Comparison of ENCODE assay signal across 11 mouse cellular contexts in the genomic region with DNA sequence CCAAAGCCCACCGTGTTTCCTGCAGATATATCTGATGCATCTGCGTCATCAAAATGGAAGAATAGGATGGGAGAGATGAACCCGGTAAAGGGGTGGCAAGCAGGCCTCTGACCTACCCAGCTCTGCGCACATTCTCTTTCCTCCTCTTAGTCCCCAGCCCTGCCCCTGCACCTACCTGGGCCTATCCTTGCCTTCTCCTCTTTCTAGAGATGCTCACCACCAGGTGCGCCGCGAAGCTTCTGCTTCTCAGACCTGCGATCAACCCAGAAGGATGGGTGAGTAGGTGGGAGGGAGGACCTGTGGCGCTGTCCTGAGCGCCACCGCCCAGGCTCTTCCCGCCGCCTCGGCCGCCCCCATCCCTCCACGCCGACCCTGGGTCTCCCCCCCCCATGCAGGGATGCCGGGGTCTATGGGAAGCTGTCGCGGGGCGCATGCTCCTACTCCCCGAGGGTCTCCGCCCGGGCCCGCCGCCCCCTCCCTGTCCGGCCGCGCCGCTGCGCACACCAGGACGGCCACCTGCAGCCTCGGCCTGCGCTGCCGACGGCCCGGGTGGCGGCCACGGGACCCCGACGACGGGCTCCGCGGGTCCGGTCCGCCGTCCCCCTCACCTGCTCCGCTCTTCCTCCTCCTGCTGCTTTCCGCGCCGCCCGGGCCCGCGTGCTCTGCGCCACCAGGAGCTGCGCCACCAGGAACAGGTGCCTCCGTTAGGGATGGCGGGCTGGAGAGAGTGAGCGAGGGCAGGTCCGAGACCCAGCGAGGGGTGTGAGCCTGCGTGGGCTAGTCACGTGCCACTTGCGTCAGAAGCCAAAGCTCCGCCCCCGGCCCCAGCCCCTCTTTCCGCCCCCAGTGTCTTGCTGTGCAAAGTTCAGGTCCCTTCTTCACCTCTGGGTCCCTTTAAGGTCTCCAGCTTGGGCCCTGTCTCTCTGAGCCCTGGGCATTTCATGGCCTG. TPM values are rescaled to one million over a fixed set of nuclear protein-coding genes. Genes with fewer than 3 reads are reported as not detected.
A peak's percentile ranks its signal among the peaks of the same experiment; 100 is the strongest.
DNase-seq lines count a peak whose midpoint lies in the region; ATAC-seq and TF ChIP-seq lines count a peak whose summit lies in the region.
"Not testable (repeated sequence)": the region's sequence is repeated elsewhere in the genome, so short reads cannot be mapped to it uniquely, and the experiment has no call there.
"Had no signal": no experiment of that assay in that cellular context is flagged by ENCODE, and none has a peak within 500 bp of the region (broad histone marks: within the 10 kb centered on the region; RNA-seq: fewer than 3 reads in every experiment).

A gene (plus strand): TSS at position 51 of the 949 bp plus-strand sequence.
A gene (minus strand): TSS at position 785 of the 949 bp plus-strand sequence.

- H3K4me3 ChIP-seq in E14TG2a.4 (replicated peaks; ENCODE audit: low read length): peak within 1 kb of the TSS; percentile 76
- H3K4me3 ChIP-seq in forebrain, embryonic 10.5 days: peak within 1 kb of the TSS; percentile 56
- H3K4me3 ChIP-seq in hindbrain, embryonic 11.5 days (ENCODE audit: low read depth, low read length): peak within 1 kb of the TSS; percentile 38
- peak within 1 kb of the TSS; percentile 45 for H3K4me3 ChIP-seq in layer of hippocampus, adult 2 months
- H3K4me3 ChIP-seq in lung, embryonic 14.5 days (ENCODE audit: low read depth, low read length): peak within 1 kb of the TSS; percentile 30
- H3K4me3 ChIP-seq in neural tube, embryonic 11.5 days (ENCODE audit: low read depth, low read length): peak within 1 kb of the TSS; percentile 29

- not testable (repeated sequence) for TF ChIP-seq CTCF in E14TG2a.4 (conservative IDR thresholded peaks at IDR 0.05; ENCODE audit: low read length); layer of hippocampus, adult 2 months (conservative IDR thresholded peaks at IDR 0.05); lung, embryonic 14.5 days (IDR thresholded peaks at IDR 0.05; ENCODE audit: low read depth)

- H3K4me2 ChIP-seq in hindbrain, embryonic 11.5 days (replicated peaks; ENCODE audit: low read depth, low read length): peak within 1 kb of the TSS; percentile 33
- peak within 1 kb of the TSS; percentile 47 for H3K4me2 ChIP-seq in lung, embryonic 14.5 days
- peak within 1 kb of the TSS; percentile 32 for H3K4me2 ChIP-seq in neural tube, embryonic 11.5 days (ENCODE audit: low read depth)

- H3K27me3 ChIP-seq in E14TG2a.4 (ENCODE audit: insufficient read depth, low read length); hindbrain, embryonic 11.5 days (ENCODE audit: control insufficient read depth, insufficient read depth, low read length); lung, embryonic 14.5 days (ENCODE audit: insufficient read depth, low read length); neural tube, embryonic 11.5 days (ENCODE audit: control insufficient read depth, insufficient read depth, low read length): not testable (repeated sequence)
- H3K27me3 ChIP-seq in forebrain, embryonic 10.5 days (ENCODE audit: poor library complexity, severe bottlenecking): peaks cover 17% of the 10 kb centered on the region

- not testable (repeated sequence) for H3K9ac ChIP-seq in hindbrain, embryonic 11.5 days (ENCODE audit: low read depth, low read length); lung, embryonic 14.5 days
- peak within 1 kb of the TSS; percentile 29; the same call in 1 of the 2 replicates for H3K9ac ChIP-seq in neural tube, embryonic 11.5 days (ENCODE audit: low read length)

- DNase-seq in cerebellum, adult 9-11 months: peak; percentile 30
- peak; percentile 14 for DNase-seq in forebrain, embryonic 10.5 days (ENCODE audit: extremely low spot score, low spot score)
- DNase-seq in gastrocnemius, postnatal 36 days; layer of hippocampus, adult 2 months (ENCODE audit: low spot score in 2 of 2); lung, embryonic 14.5 days; neural tube, embryonic 11.5 days (ENCODE audit: low spot score): not testable (repeated sequence)
- DNase-seq in hindbrain, embryonic 11.5 days (ENCODE audit: low spot score): peak; percentile 5

- intact Hi-C loops in gastrocnemius, postnatal 36 days (cut with DNase I): not testable (repeated sequence)

- not testable (repeated sequence) for H3K9me3 ChIP-seq in E14TG2a.4 (ENCODE audit: low read length); forebrain, embryonic 10.5 days; hindbrain, embryonic 11.5 days (ENCODE audit: control insufficient read depth, low read length); lung, embryonic 14.5 days (ENCODE audit: low read depth, low read length); neural tube, embryonic 11.5 days (ENCODE audit: control insufficient read depth, low read length)

- peak; percentile 94 for ATAC-seq in hindbrain, embryonic 11.5 days (ENCODE audit: low FRiP score)
- peak; percentile 92 for ATAC-seq in lung, embryonic 14.5 days (ENCODE audit: insufficient read depth)
- ATAC-seq in neural tube, embryonic 11.5 days (ENCODE audit: insufficient read depth, low FRiP score, low TSS enrichment): peak; percentile 86

- peak within 1 kb of the TSS; percentile 79 for H3K27ac ChIP-seq in forebrain, embryonic 10.5 days
- H3K27ac ChIP-seq in hindbrain, embryonic 11.5 days (ENCODE audit: low read depth, low read length); lung, embryonic 14.5 days (ENCODE audit: low read depth); neural tube, embryonic 11.5 days (ENCODE audit: low read depth, low read length): not testable (repeated sequence)
- H3K27ac ChIP-seq in layer of hippocampus, adult 2 months: peak within 1 kb of the TSS; percentile 55; the same call in 1 of the 2 replicates

- 25% methylated on average over 13 of the region's 67 CpGs for WGBS in forebrain, embryonic 10.5 days
- WGBS in hindbrain, embryonic 11.5 days: 30% methylated on average over 12 of the region's 67 CpGs
- WGBS in lung, embryonic 14.5 days: 15% methylated on average over 7 of the region's 67 CpGs
- 31% methylated on average over 4 of the region's 67 CpGs for WGBS in neural tube, embryonic 11.5 days

- not testable (repeated sequence) for H3K36me3 ChIP-seq in E14TG2a.4 (ENCODE audit: insufficient read depth, low read length); forebrain, embryonic 10.5 days (replicated peaks); hindbrain, embryonic 11.5 days (ENCODE audit: control insufficient read depth, insufficient read depth, low read length); lung, embryonic 14.5 days (ENCODE audit: insufficient read depth); neural tube, embryonic 11.5 days (ENCODE audit: control insufficient read depth, insufficient read depth, low read length)

- H3K4me1 ChIP-seq in E14TG2a.4 (replicated peaks; ENCODE audit: low read depth, low read length): peaks cover 10% of the 10 kb centered on the region
- H3K4me1 ChIP-seq in forebrain, embryonic 10.5 days; hindbrain, embryonic 11.5 days (replicated peaks; ENCODE audit: control insufficient read depth, insufficient read depth, low read length); lung, embryonic 14.5 days (ENCODE audit: insufficient read depth); neural tube, embryonic 11.5 days (ENCODE audit: control insufficient read depth, insufficient read depth, low read length): not testable (repeated sequence)

RNA-seq across cellular contexts. Expression of the first gene that starts in this region (rescaled TPM):
- polyA plus RNA-seq in forebrain, embryonic 10.5 days (2016; fragmentation: Nextera tagmentation; extraction: Ambion mirVana): 0.59 and 1.1 TPM in 2 replicates
- 10 to 100 TPM; 58.2 to 79.9 TPM for total RNA-seq in gastrocnemius, postnatal 36 days (2021)
- polyA plus RNA-seq in hindbrain, embryonic 11.5 days (2014; fragmentation: Nextera tagmentation; extraction: Ambion mirVana): 0.82 and 1.3 TPM in 2 replicates
- total RNA-seq in layer of hippocampus, adult 2 months (2021): 1 to 10 TPM; 2.1 to 2.4 TPM
- 0.20 and 0.51 TPM in 2 replicates for polyA plus RNA-seq in lung, embryonic 14.5 days (2014; fragmentation: Nextera tagmentation; extraction: Ambion mirVana)
- 4.0 and 5.6 TPM in 2 replicates for polyA plus RNA-seq in neural tube, embryonic 11.5 days (2014; fragmentation: Nextera tagmentation; extraction: Ambion mirVana)
- total RNA-seq: adrenal gland, adult 8-10 months had no signal
- polyA plus RNA-seq: kidney, adult 2 months; lung, adult 2 months had no signal

RNA-seq across cellular contexts. Expression of the second gene that starts in this region (rescaled TPM):
- 186 and 192 TPM in 2 replicates for polyA plus RNA-seq in forebrain, embryonic 10.5 days (2016; fragmentation: Nextera tagmentation; extraction: Ambion mirVana)
- total RNA-seq in gastrocnemius, postnatal 36 days (2021): 10 to 100 TPM; 14.3 to 22.9 TPM
- polyA plus RNA-seq in hindbrain, embryonic 11.5 days (2014; fragmentation: Nextera tagmentation; extraction: Ambion mirVana): 99.1 and 107 TPM in 2 replicates
- 10 to 100 TPM; 75.0 to 76.6 TPM for total RNA-seq in layer of hippocampus, adult 2 months (2021)
- 82.9 and 85.9 TPM in 2 replicates for polyA plus RNA-seq in lung, embryonic 14.5 days (2014; fragmentation: Nextera tagmentation; extraction: Ambion mirVana)
- polyA plus RNA-seq in neural tube, embryonic 11.5 days (2014; fragmentation: Nextera tagmentation; extraction: Ambion mirVana): 111 and 118 TPM in 2 replicates

Comparison
In these comparisons a context has a peak if more than half of its experiments do, and no peak if none do; other contexts are left out.
1. RNA of the first gene that starts in this region (total RNA-seq): 58.2 to 79.9 TPM in gastrocnemius, postnatal 36 days; 2.1 to 2.4 TPM in layer of hippocampus, adult 2 months; every median in the first group is over 10 times any median in the second.
2. Peak in every context shown above with its lines, with median percentiles within 50 percentile points of each other: H3K4me3 ChIP-seq, ATAC-seq and H3K4me2 ChIP-seq.